Mouse (Mus musculus): Measurements from ENCODE around the gene Col28a1.

GRCm38 (mm10) chr6:8152551-8153361, 39.7 kb downstream of the Col28a1 start:
- no peak for TF ChIP-seq CTCF (IDR thresholded peaks at IDR 0.05; ENCODE audit: insufficient read depth, low read length)
- no peak for TF ChIP-seq POLR2A (IDR thresholded peaks at IDR 0.05; ENCODE audit: borderline replicate concordance, extremely low read depth, low read depth, low read length)
